In the genomic region with DNA sequence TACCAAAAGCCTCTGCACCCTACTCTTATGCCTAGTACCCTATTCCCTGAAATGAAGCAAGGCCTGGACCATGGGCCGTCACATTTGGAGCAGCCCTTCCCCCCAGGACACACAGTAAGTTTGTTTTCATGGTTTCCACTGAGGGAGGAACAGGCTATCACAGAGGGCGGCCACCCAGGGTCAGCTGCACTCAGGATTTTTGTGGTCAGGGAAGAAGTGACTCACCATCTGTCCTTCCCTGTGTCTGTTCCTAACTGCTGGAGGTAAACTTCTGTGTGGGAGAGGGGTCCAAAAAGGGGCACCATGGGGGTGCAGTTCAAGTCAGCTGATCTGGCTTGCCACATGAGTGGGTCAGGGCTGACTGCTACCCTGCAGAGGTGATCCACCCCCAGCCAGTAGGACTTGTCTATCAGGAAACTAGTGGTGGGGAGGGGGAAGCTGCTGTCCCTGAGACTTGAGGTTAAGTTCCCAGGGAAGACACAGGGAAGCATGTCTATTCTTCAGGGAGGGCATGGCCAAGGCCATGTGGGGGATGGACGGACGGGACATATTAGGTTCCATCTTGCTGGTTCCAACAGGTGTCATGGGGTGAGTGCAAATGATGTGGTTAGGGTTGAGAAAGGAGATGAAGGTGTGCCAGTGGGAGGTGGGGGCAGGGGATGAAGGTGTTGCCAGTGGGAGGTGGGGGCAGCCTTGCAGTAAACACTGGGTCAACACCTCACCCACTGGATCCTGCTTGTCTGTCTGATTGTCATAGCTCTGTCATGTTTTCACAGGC, we compare ENCODE assay signal across 11 mouse cellular contexts.
DNase-seq lines count a peak whose midpoint lies in the region; ATAC-seq and TF ChIP-seq lines count a peak whose summit lies in the region.
"Had no signal": no experiment of that assay in that cellular context is flagged by ENCODE, and none has a peak within 500 bp of the region (broad histone marks: within the 10 kb centered on the region; RNA-seq: fewer than 3 reads in every experiment).

No protein-coding gene starts in this region.

- 83% methylated on average over 4 of the region's 4 CpGs for WGBS in forebrain, embryonic 10.5 days
- 92% methylated on average over 4 of the region's 4 CpGs for WGBS in forebrain, postnatal 0 days
- 69% methylated on average over 4 of the region's 4 CpGs for WGBS in heart, embryonic 10.5 days
- 82% methylated on average over 4 of the region's 4 CpGs for WGBS in stomach, postnatal 0 days
- WGBS in neural tube, embryonic 15.5 days: 85% methylated on average over 4 of the region's 4 CpGs

- no peak overlapping the region for H3K4me3 ChIP-seq in forebrain, embryonic 10.5 days
- no peak overlapping the region for H3K4me3 ChIP-seq in forebrain, postnatal 0 days (ENCODE audit: low read depth, low read length)
- no peak overlapping the region for H3K4me3 ChIP-seq in heart, embryonic 10.5 days
- no peak overlapping the region for H3K4me3 ChIP-seq in stomach, postnatal 0 days (ENCODE audit: low read depth, low read length)
- no peak overlapping the region for H3K4me3 ChIP-seq in neural tube, embryonic 15.5 days (replicated peaks)
- H3K4me3 ChIP-seq: embryonic facial prominence, embryonic 12.5 days; liver, embryonic 13.5 days had no signal

- no peak overlapping the region for H3K9ac ChIP-seq in forebrain, postnatal 0 days
- H3K9ac ChIP-seq in stomach, postnatal 0 days (ENCODE audit: low read length): no peak overlapping the region
- no peak overlapping the region for H3K9ac ChIP-seq in neural tube, embryonic 15.5 days (replicated peaks)
- H3K9ac ChIP-seq: embryonic facial prominence, embryonic 12.5 days; liver, embryonic 13.5 days had no signal

- H3K36me3 ChIP-seq in forebrain, embryonic 10.5 days (replicated peaks): no peaks in the 10 kb centered on the region
- H3K36me3 ChIP-seq in forebrain, postnatal 0 days (ENCODE audit: insufficient read depth): no peaks in the 10 kb centered on the region
- no peaks in the 10 kb centered on the region for H3K36me3 ChIP-seq in heart, embryonic 10.5 days
- H3K36me3 ChIP-seq in stomach, postnatal 0 days (ENCODE audit: control insufficient read depth, insufficient read depth, low read length): no peaks in the 10 kb centered on the region
- H3K36me3 ChIP-seq in neural tube, embryonic 15.5 days: no peaks in the 10 kb centered on the region
- H3K36me3 ChIP-seq: embryonic facial prominence, embryonic 12.5 days; liver, embryonic 13.5 days had no signal

- ATAC-seq in forebrain, postnatal 0 days: no peak
- peak; percentile 42; the same call in 1 of the 2 replicates for ATAC-seq in stomach, postnatal 0 days (ENCODE audit: low FRiP score, low TSS enrichment)
- no peak for ATAC-seq in erythroblast, adult 5-6 weeks (replicated peaks; ENCODE audit: low FRiP score, poor library complexity, severe bottlenecking)
- ATAC-seq in neural tube, embryonic 15.5 days (ENCODE audit: low FRiP score): no peak

- H3K4me2 ChIP-seq in forebrain, postnatal 0 days (ENCODE audit: low read depth): no peak overlapping the region
- no peak overlapping the region for H3K4me2 ChIP-seq in stomach, postnatal 0 days (replicated peaks; ENCODE audit: low read depth)
- no peak overlapping the region for H3K4me2 ChIP-seq in neural tube, embryonic 15.5 days
- H3K4me2 ChIP-seq: embryonic facial prominence, embryonic 12.5 days; liver, embryonic 13.5 days had no signal

- TF ChIP-seq CTCF in forebrain, postnatal 0 days (IDR thresholded peaks at IDR 0.05; ENCODE audit: low read depth): no peak
- no peak for TF ChIP-seq CTCF in stomach, postnatal 0 days (IDR thresholded peaks at IDR 0.05; ENCODE audit: low read depth)

- peaks cover 75% of the 10 kb centered on the region for H3K4me1 ChIP-seq in forebrain, embryonic 10.5 days
- peaks cover 15% of the 10 kb centered on the region for H3K4me1 ChIP-seq in forebrain, postnatal 0 days (ENCODE audit: insufficient read depth)
- peaks cover 68% of the 10 kb centered on the region for H3K4me1 ChIP-seq in heart, embryonic 10.5 days
- peaks cover 16% of the 10 kb centered on the region for H3K4me1 ChIP-seq in stomach, postnatal 0 days (replicated peaks; ENCODE audit: control insufficient read depth, insufficient read depth)
- peaks cover 75% of the 10 kb centered on the region for H3K4me1 ChIP-seq in neural tube, embryonic 15.5 days

- no peaks in the 10 kb centered on the region for H3K9me3 ChIP-seq in forebrain, embryonic 10.5 days
- H3K9me3 ChIP-seq in forebrain, postnatal 0 days (ENCODE audit: low read length): no peaks in the 10 kb centered on the region
- no peaks in the 10 kb centered on the region for H3K9me3 ChIP-seq in heart, embryonic 10.5 days
- H3K9me3 ChIP-seq in stomach, postnatal 0 days (ENCODE audit: control insufficient read depth, low read length): no peaks in the 10 kb centered on the region
- H3K9me3 ChIP-seq in neural tube, embryonic 15.5 days (replicated peaks): no peaks in the 10 kb centered on the region
- H3K9me3 ChIP-seq: embryonic facial prominence, embryonic 12.5 days; liver, embryonic 13.5 days had no signal

- DNase-seq in forebrain, embryonic 10.5 days (ENCODE audit: extremely low spot score, low spot score): no peak
- DNase-seq in forebrain, postnatal 0 days: no peak
- peak; percentile 37 for DNase-seq in ovary, postnatal 36 days (ENCODE audit: low spot score)
- DNase-seq in ovary, postnatal 14 days (ENCODE audit: low spot score): no peak
- no peak for DNase-seq in heart, embryonic 10.5 days (ENCODE audit: low spot score)
- no peak for DNase-seq in stomach, postnatal 0 days (ENCODE audit: low spot score)
- DNase-seq: cerebellum, adult 11 months; liver, embryonic 13.5 days had no signal

- TF ChIP-seq EP300 in stomach, postnatal 0 days (optimal IDR thresholded peaks at IDR 0.05): no peak

- no peaks in the 10 kb centered on the region for H3K27me3 ChIP-seq in forebrain, embryonic 10.5 days (ENCODE audit: poor library complexity, severe bottlenecking)
- H3K27me3 ChIP-seq in forebrain, postnatal 0 days (ENCODE audit: insufficient read depth, low read length): no peaks in the 10 kb centered on the region
- no peaks in the 10 kb centered on the region for H3K27me3 ChIP-seq in heart, embryonic 10.5 days (ENCODE audit: insufficient read depth, poor library complexity, severe bottlenecking)
- no peaks in the 10 kb centered on the region for H3K27me3 ChIP-seq in stomach, postnatal 0 days (ENCODE audit: control insufficient read depth, insufficient read depth, low read length)
- no peaks in the 10 kb centered on the region for H3K27me3 ChIP-seq in neural tube, embryonic 15.5 days (replicated peaks)
- H3K27me3 ChIP-seq: embryonic facial prominence, embryonic 12.5 days; liver, embryonic 13.5 days had no signal

- 0 out of 2 replicates have a peak overlapping the region, but pooled peaks have one; percentile 30 for H3K27ac ChIP-seq in forebrain, embryonic 10.5 days
- H3K27ac ChIP-seq in forebrain, postnatal 0 days (ENCODE audit: low read depth, low read length): no peak overlapping the region
- H3K27ac ChIP-seq in heart, embryonic 10.5 days: 0 out of 2 replicates have a peak overlapping the region, but pooled peaks have one; percentile 0
- no peak overlapping the region for H3K27ac ChIP-seq in stomach, postnatal 0 days (replicated peaks)
- no peak overlapping the region for H3K27ac ChIP-seq in neural tube, embryonic 15.5 days (replicated peaks)
- H3K27ac ChIP-seq: embryonic facial prominence, embryonic 12.5 days; liver, embryonic 13.5 days had no signal

Comparison
In these comparisons a context has a peak if more than half of its experiments do, and no peak if none do; other contexts are left out.
1. H3K27ac ChIP-seq: peak in forebrain, embryonic 10.5 days (single experiment) and heart, embryonic 10.5 days (single experiment); none in forebrain, postnatal 0 days (single experiment), stomach, postnatal 0 days (single experiment) and neural tube, embryonic 15.5 days (single experiment).